Mouse (Mus musculus) hematopoietic stem cell, adult 5-6 weeks (primary cell): ENCODE measurements around the gene Dpagt1. TPM values are rescaled to one million over a fixed set of nuclear protein-coding genes. Genes with fewer than 3 reads are reported as not detected.
"Not testable (repeated sequence)": the region's sequence is repeated elsewhere in the genome, so short reads cannot be mapped to it uniquely, and the experiment has no call there.

Source experiments
- ATAC-seq, 2 experiments: fragments of 125-278 bp in 1 of 2; replicated peaks in 1 of 2; 2 replicates each; pipeline ENCODE4 v1.8.0; 2016 to 2017; ENCODE audit warnings: inconsistent platforms in 2 of 2, mild to moderate bottlenecking in 2 of 2, moderate number of reproducible peaks in 2 of 2, low read depth in 1 of 2, moderate TSS enrichment in 1 of 2; ENCODE audit not compliant: low FRiP score in 2 of 2, poor library complexity in 2 of 2, severe bottlenecking in 2 of 2, insufficient read depth in 1 of 2, low TSS enrichment in 1 of 2
- total RNA-seq: library from RNA; stranded (forward); fragments of 172-1452, 232-1000 nt; gene quantifications from 2 replicates; pipeline ENCODE4 v1.2.3, GENCODE M21; 2017

Dpagt1 gene
- total RNA-seq, 1 experiment from 2014 or later = 17.4 TPM

- no peak for ATAC-seq
These were observed 22.7 kb downstream of the Dpagt1 start for GRCm38 (mm10) chr9:44348546-44348945.

- no peak for ATAC-seq
These were observed 25.6 kb downstream of the Dpagt1 start for GRCm38 (mm10) chr9:44351396-44351795.

GRCm38 (mm10) chr9:44352337-44352736 is 26.5 kb downstream of the Dpagt1 start:
- no peak for ATAC-seq

GRCm38 (mm10) chr9:44353142-44353541 is 27.3 kb downstream of the Dpagt1 start:
- ATAC-seq = no peak

GRCm38 (mm10) chr9:44357207-44357606 is 31.4 kb downstream of the Dpagt1 start:
- peak; percentile 29 to 42; a peak in 2 of 4 replicates for ATAC-seq

GRCm38 (mm10) chr9:44361190-44361917 is 35.5 kb downstream of the Dpagt1 start, which contains the start of gene Vps11:
Gene Vps11 (minus strand): TSS chr9:44361670.
- peak; percentile 88 to 98 for ATAC-seq

- not testable (repeated sequence) for ATAC-seq
These were observed 36.1 kb downstream of the Dpagt1 start for GRCm38 (mm10) chr9:44361931-44362330.

GRCm38 (mm10) chr9:44364480-44364879 is 38.7 kb downstream of the Dpagt1 start:
- no peak for ATAC-seq

- ATAC-seq = no peak
These were observed 47.6 kb downstream of the Dpagt1 start for GRCm38 (mm10) chr9:44373386-44373785.

GRCm38 (mm10) chr9:44376141-44376540 is 50.3 kb downstream of the Dpagt1 start:
- no peak for ATAC-seq

- not testable (repeated sequence) for ATAC-seq
These were observed 51.5 kb downstream of the Dpagt1 start for GRCm38 (mm10) chr9:44377335-44377734.

GRCm38 (mm10) chr9:44378153-44378730 is 52.4 kb downstream of the Dpagt1 start:
- ATAC-seq = no peak

- peak; percentile 96 for ATAC-seq
These were observed 53.4 kb downstream of the Dpagt1 start, which contains the start of gene Hyou1 for GRCm38 (mm10) chr9:44379054-44379834. Gene Hyou1 (plus strand): TSS chr9:44379490.

- ATAC-seq = no peak
These were observed 54.0 kb downstream of the Dpagt1 start for GRCm38 (mm10) chr9:44379862-44380261.

Other genes starting within 250 kb of the Dpagt1 start
- not detected in 2 replicates for gene Mfrp, start 224.3 kb upstream of the Dpagt1 start, total RNA-seq
- gene C1qtnf5, start 218.8 kb upstream of the Dpagt1 start, total RNA-seq = not detected in 2 replicates
- not detected in 2 replicates for gene Gm49380, start 212.5 kb upstream of the Dpagt1 start, total RNA-seq
- gene Rnf26, start 212.5 kb upstream of the Dpagt1 start, total RNA-seq = 10.8 and 13.0 TPM in 2 replicates
- 1.1 and 6.9 TPM in 2 replicates for gene Mcam, start 191.6 kb upstream of the Dpagt1 start, total RNA-seq
- gene Cbl, start 92.0 kb upstream of the Dpagt1 start, total RNA-seq = 19.6 and 35.0 TPM in 2 replicates
- gene Ccdc153, start 85.3 kb upstream of the Dpagt1 start, total RNA-seq = not detected in 2 replicates
- 0.35 TPM in 1 of 2 replicates, not detected in the other for gene Pdzd3, start 74.5 kb upstream of the Dpagt1 start, total RNA-seq
- 2.1 and 6.6 TPM in 2 replicates for gene Nlrx1, start 57.4 kb upstream of the Dpagt1 start, total RNA-seq
- gene Abcg4, start 37.4 kb upstream of the Dpagt1 start, total RNA-seq = 0.99 and 2.5 TPM in 2 replicates
- gene Hinfp, start 20.3 kb upstream of the Dpagt1 start, total RNA-seq = 26.1 and 28.0 TPM in 2 replicates
- 4.7 and 5.1 TPM in 2 replicates for gene C2cd2l, start 5.7 kb upstream of the Dpagt1 start, total RNA-seq
- gene H2afx, start 8.7 kb downstream of the Dpagt1 start, total RNA-seq = 127 and 131 TPM in 2 replicates
- gene Hmbs, start 18.2 kb downstream of the Dpagt1 start, total RNA-seq = 29.3 and 35.2 TPM in 2 replicates
- 14.3 and 16.1 TPM in 2 replicates for gene Vps11, start 35.7 kb downstream of the Dpagt1 start, total RNA-seq
- gene Hyou1, start 53.5 kb downstream of the Dpagt1 start, total RNA-seq = 56.5 and 67.2 TPM in 2 replicates
- 15.8 and 20.2 TPM in 2 replicates for gene Slc37a4, start 70.8 kb downstream of the Dpagt1 start, total RNA-seq
- gene Rps25, start 81.1 kb downstream of the Dpagt1 start, total RNA-seq = 1,716 and 2,164 TPM in 2 replicates
- gene Trappc4, start 81.6 kb downstream of the Dpagt1 start, total RNA-seq = 42.2 and 47.6 TPM in 2 replicates
- gene Ccdc84, start 92.5 kb downstream of the Dpagt1 start, total RNA-seq = 21.4 and 31.9 TPM in 2 replicates
- not detected in 2 replicates for gene Foxr1, start 115.1 kb downstream of the Dpagt1 start, total RNA-seq
- gene Upk2, start 129.0 kb downstream of the Dpagt1 start, total RNA-seq = not detected in 2 replicates
- 5.9 and 6.1 TPM in 2 replicates for gene Bcl9l, start 156.8 kb downstream of the Dpagt1 start, total RNA-seq
- 0.06 and 0.69 TPM in 2 replicates for gene Cxcr5, start 235.9 kb downstream of the Dpagt1 start, total RNA-seq